Mouse (Mus musculus) E14TG2a.4 (cell line): Measurements from ENCODE around the gene Vwa3b.

Experiments
- CTCF ChIP-seq: conservative IDR thresholded peaks from 2 replicates; pipeline ENCODE4 v1.5.1; 2014; ENCODE audit warnings: low read length
- POU5F1 ChIP-seq: IDR thresholded peaks from 2 replicates; pipeline ENCODE4 v1.6.1; 2014; ENCODE audit warnings: low read length, borderline replicate concordance

DNA sequence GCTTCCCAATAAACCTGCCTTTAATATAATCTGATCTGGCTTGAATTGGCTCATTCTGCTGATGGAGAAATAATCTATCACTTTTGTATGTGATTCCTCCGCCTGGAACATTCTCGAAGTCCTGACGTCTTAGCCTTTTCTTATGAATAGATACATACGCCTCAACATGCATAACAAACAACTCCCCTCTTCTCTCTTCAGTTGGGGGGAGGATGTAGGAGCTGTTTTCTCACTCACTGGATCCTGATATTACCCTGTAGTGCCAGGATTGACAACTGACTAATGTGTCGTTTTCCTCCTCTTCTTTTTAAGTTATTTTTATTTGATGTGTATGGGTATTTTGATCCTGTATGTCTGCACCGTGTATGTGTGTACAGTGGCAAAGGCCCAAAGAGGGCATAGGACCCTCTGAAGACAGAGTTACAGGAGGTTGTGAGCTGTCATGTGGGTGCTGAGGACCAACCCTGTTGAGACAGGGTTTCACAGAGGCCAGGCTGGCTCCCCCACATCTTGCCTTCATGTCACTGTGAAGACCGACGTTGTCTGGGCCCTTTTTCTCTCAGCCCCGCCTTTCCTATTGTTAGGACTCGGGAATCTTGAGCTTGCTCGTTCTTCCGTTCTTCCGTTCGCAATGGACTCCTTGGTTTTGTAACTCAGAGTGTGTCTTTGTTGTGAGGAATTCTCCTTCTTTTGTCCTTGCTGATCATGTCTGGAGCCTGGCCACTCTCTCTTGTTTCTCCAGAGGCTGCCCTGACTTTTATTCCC is 39.8 kb upstream of the Vwa3b start:
- TF ChIP-seq CTCF (no peak), POU5F1 (0 out of 2 replicates have a peak, but pooled peaks have one; percentile 17)
